Mouse (Mus musculus) brown adipose tissue, adult 24 weeks (tissue): ENCODE data around the gene Tmem255b. TPM values are rescaled to one million over a fixed set of nuclear protein-coding genes. Genes with fewer than 3 reads are reported as not detected.

Experiments
- H3K27ac ChIP-seq: fragments of 200-500 bp; replicated peaks from 2 replicates; pipeline ENCODE4 v1.5.1; 2012; ENCODE audit warnings: low read depth, mild to moderate bottlenecking, low read length
- H3K4me1 ChIP-seq: fragments of 200-500 bp; 2 replicates; pipeline ENCODE4 v1.6.1; 2012; ENCODE audit warnings: low read length, mixed read lengths; ENCODE audit not compliant: control insufficient read depth, insufficient read depth, insufficient read length
- H3K4me3 ChIP-seq: fragments of 200-500 bp; 2 replicates; pipeline ENCODE4 v1.5.1; 2012; ENCODE audit warnings: low read depth, mild to moderate bottlenecking, low read length, moderate library complexity; ENCODE audit not compliant: insufficient read depth
- polyA plus RNA-seq: library from polyadenylated mRNA; stranded (reverse); fragments of >200 nt; gene quantifications from 2 replicates; pipeline ENCODE4 v1.2.4, GENCODE M21; 2012; ENCODE audit not compliant: missing spikeins, insufficient read depth, insufficient read length

Tmem255b gene
- polyA plus RNA-seq, 1 experiment: 1.7 TPM

DNA sequence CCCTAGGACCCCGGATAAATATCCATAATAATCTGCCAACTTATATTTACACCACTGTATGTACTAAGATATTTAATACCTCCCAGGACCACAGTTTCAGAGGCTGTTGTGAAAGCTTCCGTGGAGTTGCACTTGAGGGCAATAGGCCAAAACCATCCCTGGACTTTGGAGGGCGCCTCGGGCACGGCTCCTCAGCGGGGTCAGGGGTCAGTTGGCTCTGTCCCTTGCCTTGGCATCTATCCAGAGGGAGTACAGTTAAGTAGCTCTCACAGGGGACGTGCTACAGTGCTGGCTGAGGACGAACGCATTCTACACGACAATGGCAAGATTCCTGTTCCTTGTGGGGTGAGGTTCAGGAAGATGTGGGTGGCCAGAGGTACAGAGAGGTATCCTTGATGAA, 27.4 kb downstream of the Tmem255b start:
- Histone ChIP-seq H3K27ac (no peak overlapping the region), H3K4me1 (peaks cover 10% of the 10 kb centered on the region), H3K4me3 (no peak overlapping the region)

DNA sequence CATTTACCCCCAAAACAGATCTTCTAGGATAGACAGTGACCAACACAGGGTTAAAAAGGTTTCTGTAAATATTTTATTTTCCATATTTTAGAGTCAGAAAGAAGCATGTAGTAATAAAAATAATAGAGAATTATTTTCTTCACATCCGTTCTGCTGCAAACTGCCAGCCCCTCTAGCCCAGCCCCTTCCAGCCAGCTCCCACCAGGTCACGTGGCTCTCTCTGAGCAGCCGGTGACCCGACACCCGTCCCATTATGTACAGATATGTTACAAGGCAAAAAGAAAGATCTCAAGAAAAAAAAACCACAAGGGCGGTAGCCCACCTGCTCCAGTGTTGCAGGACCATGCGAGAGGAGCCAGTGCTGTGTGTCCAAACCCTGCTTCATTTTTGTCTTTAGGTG, 30.3 kb downstream of the Tmem255b start:
- Histone ChIP-seq H3K4me1 (peaks cover 10% of the 10 kb centered on the region), H3K4me3 (no peak overlapping the region), H3K27ac (no peak overlapping the region)

DNA sequence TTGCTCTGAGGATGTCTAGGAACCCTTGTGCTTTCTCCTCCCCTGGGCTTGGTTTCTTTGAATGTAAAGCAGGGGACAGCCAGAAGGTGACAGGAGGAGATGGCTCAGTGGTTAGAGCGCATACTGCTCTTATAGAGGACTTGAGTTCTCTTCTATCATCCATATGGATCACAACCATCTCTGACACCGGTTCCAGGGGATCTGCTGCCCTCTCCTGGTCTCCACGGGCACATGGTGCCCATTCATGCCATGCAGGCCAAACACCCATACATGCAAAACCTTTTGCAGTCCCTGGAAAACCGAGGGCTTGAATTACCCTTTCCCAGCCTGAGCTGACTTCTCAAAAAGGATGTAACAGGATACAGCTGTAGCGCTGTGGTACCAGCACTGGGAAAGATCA, 32.0 kb downstream of the Tmem255b start:
- H3K4me1 ChIP-seq: peaks cover 8% of the 10 kb centered on the region; the same call in 1 of the 2 replicates
- H3K4me3 ChIP-seq: no peak overlapping the region
- H3K27ac ChIP-seq: no peak overlapping the region

DNA sequence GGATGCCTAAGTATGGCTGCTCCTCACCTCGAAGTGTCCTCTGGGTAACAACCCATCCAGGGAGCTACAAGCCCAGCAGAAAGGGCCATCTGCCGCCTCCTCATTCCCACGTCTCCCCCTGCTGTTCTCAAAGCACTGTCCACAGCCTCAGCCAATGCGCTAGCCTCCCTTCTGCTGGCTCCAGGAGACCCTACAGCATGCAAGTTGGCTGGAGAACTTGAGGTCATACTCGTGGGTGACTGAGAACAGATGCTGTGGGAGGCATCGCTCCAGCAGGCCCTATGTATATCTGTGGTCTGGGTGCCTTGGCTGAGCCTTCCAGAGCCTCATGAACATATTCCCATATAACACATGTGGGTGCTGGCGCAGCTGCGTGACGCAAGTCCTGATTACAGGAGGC, 33.7 kb downstream of the Tmem255b start:
- Histone ChIP-seq H3K4me3 (no peak overlapping the region), H3K27ac (no peak overlapping the region), H3K4me1 (0 out of 2 replicates have a peak, but pooled peaks cover 2% of the 10 kb centered on the region)

DNA sequence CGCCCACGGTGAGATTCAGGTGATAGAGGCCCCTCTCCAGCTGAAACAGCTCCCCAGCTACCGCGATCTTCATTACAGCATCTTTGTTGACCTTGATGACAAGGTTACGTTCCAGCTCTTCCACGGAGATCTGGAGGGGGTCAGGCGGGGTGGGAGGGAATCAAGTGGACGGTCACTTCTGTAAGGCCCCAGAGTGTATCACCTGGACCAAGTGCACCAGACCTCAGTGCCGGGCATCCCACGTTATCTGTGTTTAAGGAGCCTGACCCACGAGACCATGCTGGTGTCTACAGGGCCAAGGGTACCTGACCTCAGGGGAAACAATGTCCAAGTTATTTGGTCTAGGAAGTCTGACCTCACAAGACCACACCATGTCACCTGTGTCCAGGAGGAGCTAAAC, 36.5 kb downstream of the Tmem255b start:
- 0 out of 2 replicates have a peak, but pooled peaks cover 2% of the 10 kb centered on the region for H3K4me1 ChIP-seq
- no peak overlapping the region for H3K27ac ChIP-seq
- H3K4me3 ChIP-seq: no peak overlapping the region

DNA sequence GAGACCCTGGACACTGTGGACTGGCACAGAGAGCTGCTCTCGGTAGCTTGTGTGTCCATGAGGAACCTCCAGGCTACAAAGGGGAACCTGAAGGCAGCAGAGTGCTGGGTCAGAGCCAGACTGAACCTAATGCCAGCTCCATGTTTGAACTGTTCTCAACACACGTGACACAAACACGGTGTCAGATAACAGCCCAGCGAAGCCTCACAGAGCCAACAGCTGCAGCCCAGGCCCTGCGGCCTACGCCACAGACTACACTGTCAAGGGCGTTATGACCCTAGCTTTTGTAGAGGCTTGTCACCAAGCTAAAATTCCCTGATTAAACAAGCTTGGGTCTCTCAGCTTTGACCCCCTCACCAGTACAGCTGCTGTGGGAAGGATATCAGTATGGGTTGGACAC, 37.3 kb downstream of the Tmem255b start:
- H3K4me3 ChIP-seq: no peak overlapping the region
- no peak overlapping the region for H3K27ac ChIP-seq
- H3K4me1 ChIP-seq: 0 out of 2 replicates have a peak, but pooled peaks cover 2% of the 10 kb centered on the region

DNA sequence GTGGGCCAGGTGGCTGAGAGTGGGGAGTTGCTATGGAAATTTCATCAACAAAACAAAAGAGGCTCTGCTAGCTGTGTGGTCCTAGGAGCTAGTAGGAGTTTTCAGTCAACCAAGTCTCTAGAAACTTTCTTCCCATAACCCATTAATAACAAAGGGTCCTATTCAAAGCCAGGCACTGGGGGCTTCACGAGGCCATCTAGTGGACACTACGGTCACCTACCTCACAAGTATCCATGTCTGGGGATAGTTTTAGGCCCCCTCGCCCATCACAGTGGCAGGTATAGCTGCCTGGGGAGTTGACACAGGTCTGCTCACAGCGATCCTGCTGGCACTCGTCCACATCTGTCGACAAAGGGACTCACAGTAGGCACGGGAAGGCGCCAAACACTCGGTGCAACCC, 40.9 kb downstream of the Tmem255b start:
- Histone ChIP-seq H3K4me3 (no peak overlapping the region), H3K4me1 (peaks cover 7% of the 10 kb centered on the region; the same call in 1 of the 2 replicates), H3K27ac (no peak overlapping the region)

DNA sequence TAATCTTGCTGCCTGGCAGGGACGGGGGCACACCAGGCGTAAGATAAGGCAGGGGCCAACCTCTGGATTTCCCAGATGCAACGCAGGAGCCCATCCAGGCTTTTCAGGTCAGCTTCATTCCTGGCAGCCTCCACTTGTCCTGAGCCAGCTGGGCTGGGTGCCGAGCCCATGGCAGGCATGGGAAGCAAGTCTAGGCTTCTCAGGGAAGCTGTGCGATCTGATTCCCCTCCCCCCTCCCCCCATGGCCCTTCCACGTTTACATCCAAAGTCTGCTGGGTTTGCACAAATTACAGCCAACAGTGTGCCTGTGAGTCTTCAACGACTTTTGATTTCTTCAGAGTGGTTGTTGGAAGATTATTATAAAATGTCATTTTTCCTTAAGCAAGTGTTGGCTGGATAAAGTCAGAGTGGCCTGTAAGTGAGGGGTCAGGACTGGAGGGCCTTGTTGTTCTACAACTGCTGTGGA, 46.1 kb downstream of the Tmem255b start:
- Histone ChIP-seq H3K27ac (0 out of 2 replicates have a peak overlapping the region, but pooled peaks have one; percentile 20), H3K4me1 (peaks cover 13% of the 10 kb centered on the region), H3K4me3 (no peak overlapping the region)

DNA sequence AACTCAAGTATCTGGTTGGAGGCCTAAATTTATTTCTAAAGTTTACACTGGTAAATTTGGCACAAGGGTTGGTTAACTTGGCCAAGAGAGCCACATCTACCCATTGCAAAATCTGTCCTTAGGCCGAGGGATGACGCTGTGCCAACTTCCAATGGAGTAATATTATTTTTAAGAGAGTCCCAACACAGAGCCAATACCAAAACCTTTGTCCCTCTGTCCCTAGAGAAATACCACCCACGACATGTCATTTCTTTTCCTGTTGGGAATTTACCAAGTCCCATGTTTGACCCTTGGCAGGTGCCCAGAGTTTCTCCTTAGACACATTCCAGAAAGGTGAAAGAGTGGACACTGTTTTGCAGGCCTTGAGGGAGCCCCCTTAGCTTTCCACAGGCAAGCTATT, 46.6 kb downstream of the Tmem255b start:
- H3K4me1 ChIP-seq: peaks cover 13% of the 10 kb centered on the region
- no peak overlapping the region for H3K4me3 ChIP-seq
- H3K27ac ChIP-seq: 0 out of 2 replicates have a peak overlapping the region, but pooled peaks have one; percentile 20

DNA sequence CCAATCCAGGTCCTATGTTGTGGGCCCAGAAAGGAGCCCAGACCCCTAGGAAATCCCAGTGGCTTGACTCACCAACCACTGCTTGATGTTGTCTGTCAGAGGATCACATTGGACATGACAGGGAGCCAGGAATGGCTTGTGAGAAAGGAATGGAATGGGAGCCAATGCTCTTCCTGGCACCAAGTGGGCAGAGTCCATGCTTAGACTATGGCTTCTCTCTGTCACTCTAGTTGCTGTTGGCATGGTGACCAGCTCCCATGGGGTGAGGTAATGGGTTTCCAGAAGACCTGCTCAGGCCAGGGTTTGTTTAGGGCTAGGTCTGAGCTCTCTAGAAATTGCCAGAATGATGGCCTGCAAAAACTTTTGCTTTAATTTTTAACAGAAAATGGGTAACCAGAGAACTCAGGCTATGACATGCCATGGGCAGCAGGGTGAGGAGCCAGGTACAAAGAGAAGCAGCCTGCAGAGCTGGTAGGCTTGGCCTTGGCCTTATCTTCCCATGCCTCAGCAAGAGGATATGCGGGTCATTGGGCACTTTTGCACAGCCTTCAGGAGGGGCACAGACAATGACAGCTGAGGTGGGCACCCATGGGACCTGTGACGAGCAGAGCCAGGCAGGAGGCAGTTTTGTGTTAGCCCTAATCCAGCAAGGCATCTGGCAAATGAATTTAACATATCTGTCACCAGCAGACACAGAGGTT, 47.3 kb downstream of the Tmem255b start:
- Histone ChIP-seq H3K27ac (0 out of 2 replicates have a peak overlapping the region, but pooled peaks have one; percentile 15), H3K4me3 (no peak overlapping the region), H3K4me1 (peaks cover 13% of the 10 kb centered on the region)

DNA sequence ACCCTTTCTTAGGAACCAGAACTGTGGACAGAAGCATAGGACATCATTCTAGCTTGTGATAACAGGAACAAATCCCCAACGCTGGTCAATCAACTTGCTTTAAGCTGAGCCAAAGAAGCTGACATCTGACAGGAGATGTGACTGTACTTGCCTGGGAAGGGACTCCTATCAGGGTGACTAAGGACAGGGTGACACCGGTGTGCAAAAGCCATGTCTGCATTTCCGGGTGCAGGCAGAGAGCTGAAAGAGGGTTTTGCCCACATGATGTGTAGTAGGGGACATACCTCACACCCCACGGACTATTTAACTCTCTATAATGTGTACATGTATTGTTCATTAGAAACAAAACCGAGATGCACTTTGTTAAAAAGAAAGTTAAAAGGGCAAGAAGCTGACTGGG, 48.2 kb downstream of the Tmem255b start:
- peaks cover 13% of the 10 kb centered on the region for H3K4me1 ChIP-seq
- H3K27ac ChIP-seq: no peak overlapping the region
- H3K4me3 ChIP-seq: no peak overlapping the region

DNA sequence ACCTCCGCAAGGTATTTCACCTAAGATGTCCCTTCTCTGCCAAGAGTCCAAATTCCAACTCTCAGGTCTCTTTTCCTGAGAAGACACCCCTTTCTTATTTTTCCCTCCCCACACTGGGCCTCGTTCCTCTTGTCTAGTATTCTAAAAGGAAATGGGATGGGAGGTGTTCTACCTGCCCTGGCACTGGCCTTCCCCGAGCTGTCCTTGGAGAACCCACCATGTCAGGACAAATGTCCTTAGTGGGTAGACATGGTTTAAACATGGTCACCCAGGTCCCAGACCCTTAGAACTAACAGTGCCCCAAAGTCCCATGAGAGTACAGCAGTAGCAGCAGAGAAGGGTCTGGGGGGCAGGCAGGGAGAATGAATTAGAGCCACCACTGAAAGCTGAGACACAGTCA, 54.4 kb downstream of the Tmem255b start:
- H3K4me1 ChIP-seq: peaks cover 25% of the 10 kb centered on the region
- no peak overlapping the region for H3K4me3 ChIP-seq
- H3K27ac ChIP-seq: no peak overlapping the region

DNA sequence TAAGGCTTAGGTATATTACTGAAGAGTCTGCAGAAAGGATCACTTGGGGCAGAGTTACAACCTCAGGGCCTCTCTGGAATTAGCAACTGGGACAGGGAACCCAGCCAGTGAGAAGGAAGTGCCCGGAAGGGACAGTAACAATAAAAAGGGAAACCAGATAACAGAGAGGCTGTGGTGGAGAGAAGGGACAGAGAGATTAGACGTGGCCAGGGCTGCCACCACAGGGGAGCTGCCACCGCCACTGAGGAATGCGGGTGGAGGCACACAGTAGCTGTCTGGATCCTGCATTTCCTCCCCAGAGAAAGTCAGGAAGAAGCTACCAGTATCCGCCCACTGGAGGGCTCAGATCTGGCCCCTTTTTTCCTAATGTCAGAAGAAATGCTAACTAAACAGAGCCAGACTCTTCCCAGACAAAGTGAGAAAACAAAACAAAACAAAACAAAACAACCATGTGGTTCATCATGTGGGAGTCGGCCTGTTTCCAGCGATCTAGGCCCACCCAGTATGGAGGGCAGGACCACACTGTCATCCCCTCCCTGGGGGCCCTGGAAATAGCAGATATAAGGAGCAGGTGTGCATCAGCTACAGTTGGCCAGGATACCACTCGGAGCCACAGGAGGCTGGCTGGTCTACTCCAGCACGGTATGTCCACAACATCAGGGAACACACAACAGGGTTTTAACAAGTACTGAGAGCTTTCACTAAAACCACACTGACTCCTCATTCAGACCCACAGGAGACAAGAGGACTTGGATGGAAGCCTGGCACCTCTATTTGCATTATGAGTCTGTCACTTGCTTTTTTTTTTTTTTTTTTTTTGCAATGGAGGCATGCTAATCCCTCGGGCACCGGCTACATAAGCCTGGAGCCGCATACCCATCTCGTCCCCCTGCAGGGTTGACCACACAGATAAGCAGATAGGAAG, 55.3 kb downstream of the Tmem255b start:
- Histone ChIP-seq H3K4me3 (no peak overlapping the region), H3K27ac (peak overlapping the region; percentile 34; the same call in 1 of the 2 replicates), H3K4me1 (peaks cover 29% of the 10 kb centered on the region)

DNA sequence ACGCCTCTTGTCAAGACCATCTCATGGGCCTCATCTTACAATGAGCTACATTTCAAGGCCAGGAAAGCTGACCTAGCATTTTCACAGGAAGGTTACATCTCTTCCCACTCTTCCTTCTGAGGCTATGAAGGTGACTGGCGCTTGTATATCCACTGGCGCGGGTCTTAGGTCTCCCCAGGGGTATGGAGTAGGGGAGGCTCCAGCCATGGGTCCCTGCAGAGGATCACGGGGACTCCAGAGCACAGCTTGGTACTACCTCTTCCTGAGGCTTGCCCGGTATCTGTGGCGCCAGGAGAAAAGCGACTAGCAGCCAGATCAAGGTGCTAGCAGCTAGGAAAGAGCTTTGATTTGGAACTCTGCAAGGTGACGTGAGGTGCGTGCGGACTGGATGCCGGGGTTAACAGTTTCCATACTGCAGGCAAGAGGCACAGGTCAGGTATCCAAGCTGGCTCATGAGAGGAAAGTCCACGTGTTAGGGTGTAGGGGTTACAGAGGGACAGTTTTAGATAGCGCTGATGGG, 56.6 kb downstream of the Tmem255b start:
- no peak overlapping the region for H3K4me3 ChIP-seq
- H3K4me1 ChIP-seq: peaks cover 29% of the 10 kb centered on the region
- H3K27ac ChIP-seq: no peak overlapping the region
